Mouse (Mus musculus): ENCODE measurements around the gene Golga5. TPM values are rescaled to one million over a fixed set of nuclear protein-coding genes. Genes with fewer than 3 reads are reported as not detected.

The Golga5 gene
- 15.1 and 15.6 TPM in 2 replicates for polyA plus RNA-seq (2015; fragmentation: Nextera tagmentation; extraction: Ambion mirVana)

DNA sequence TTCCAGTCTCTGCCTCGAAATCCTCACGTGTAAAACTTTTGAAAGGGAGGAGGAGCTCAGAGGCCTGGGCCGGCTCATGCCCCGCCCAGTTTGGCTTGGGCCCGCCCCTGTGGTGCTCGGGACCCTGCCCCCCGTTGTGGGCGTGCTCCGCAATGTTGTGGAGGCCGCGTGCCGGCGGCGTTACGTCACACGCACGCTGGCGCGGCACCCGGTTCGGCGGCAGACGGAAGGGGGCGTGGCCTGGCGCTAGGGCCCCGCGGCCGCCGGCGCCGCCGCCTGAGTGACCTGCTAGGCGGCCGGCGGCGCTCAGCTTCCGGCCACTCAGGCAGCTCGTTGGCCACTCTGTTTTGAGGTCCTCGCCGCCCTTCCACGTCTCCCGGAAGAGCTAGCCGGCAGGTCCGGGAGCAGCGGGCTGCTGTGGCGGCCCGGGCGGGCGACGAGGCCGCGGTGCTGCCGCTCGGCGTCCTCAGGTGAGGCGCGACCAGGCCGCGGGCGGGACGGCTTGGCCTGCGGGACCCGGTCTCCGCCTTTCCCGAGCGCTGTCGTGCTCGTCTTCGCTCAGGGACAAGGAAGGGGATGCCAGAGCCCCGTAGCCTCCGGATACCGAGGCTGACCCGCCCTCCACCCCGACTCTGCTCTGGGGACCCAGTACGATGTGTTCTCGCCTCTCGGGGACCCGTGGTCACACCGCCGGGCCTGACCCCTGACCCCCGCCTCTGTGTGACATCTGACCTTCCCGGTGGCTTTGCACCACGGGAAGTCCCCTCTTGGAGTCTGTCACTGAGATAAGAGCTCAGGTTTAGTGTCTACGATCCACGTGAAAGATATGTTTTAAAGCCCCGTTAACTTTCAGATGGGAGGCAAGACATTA is at the start of gene Golga5:
Golga5 (plus strand) TSS at position 242 of the 871 bp plus-strand sequence.
- WGBS (ENCODE audit: insufficient replicate concordance) = under 1% methylated on average over 85 of the region's 86 CpGs
- peaks cover 14% of the 10 kb centered on the region for H3K36me3 ChIP-seq
- peak; percentile 98 for ATAC-seq (ENCODE audit: low read depth)
- H3K9me3 ChIP-seq (replicated peaks) = no peaks in the 10 kb centered on the region
- peak within 1 kb of the TSS; percentile 92 for H3K9ac ChIP-seq
- H3K4me1 ChIP-seq (replicated peaks) = peaks cover 14% of the 10 kb centered on the region
- no peaks in the 10 kb centered on the region for H3K27me3 ChIP-seq
- H3K4me2 ChIP-seq = peak within 1 kb of the TSS; percentile 87
- H3K27ac ChIP-seq = peak within 1 kb of the TSS; percentile 85
- DNase-seq = peak; percentile 97
- H3K4me3 ChIP-seq (replicated peaks) = peak within 1 kb of the TSS; percentile 95

GRCm38 (mm10) chr12:102419544-102419943 is 49.4 kb upstream of the Golga5 start:
- ATAC-seq (ENCODE audit: low read depth) = 0 out of 2 replicates have a peak, but pooled peaks have one; percentile 5

GRCm38 (mm10) chr12:102420168-102420890 is 48.6 kb upstream of the Golga5 start:
- 39% methylated on average over 10 of the region's 10 CpGs for WGBS (ENCODE audit: insufficient replicate concordance)
- Histone ChIP-seq H3K27me3 (no peaks in the 10 kb centered on the region), H3K4me3 (replicated peaks) (no peak overlapping the region), H3K4me2 (peak overlapping the region; percentile 23), H3K9me3 (replicated peaks) (no peaks in the 10 kb centered on the region), H3K36me3 (no peaks in the 10 kb centered on the region), H3K27ac (peak overlapping the region; percentile 66), H3K4me1 (replicated peaks) (peaks cover 53% of the 10 kb centered on the region), H3K9ac (no peak overlapping the region)
- ATAC-seq (ENCODE audit: low read depth) (peak; percentile 86), DNase-seq (peak; percentile 73)

More at GRCm38 (mm10) chr12:102419544-102419943, 49.4 kb upstream of the Golga5 start:
- peak; percentile 39 for DNase-seq
- no peaks in the 10 kb centered on the region for H3K36me3 ChIP-seq
- 46% methylated on average over 3 of the region's 3 CpGs for WGBS (ENCODE audit: insufficient replicate concordance)
- H3K27ac ChIP-seq = peak overlapping the region; percentile 66
- H3K27me3 ChIP-seq = no peaks in the 10 kb centered on the region
- no peaks in the 10 kb centered on the region for H3K9me3 ChIP-seq (replicated peaks)
- no peak overlapping the region for H3K9ac ChIP-seq
- peaks cover 46% of the 10 kb centered on the region for H3K4me1 ChIP-seq (replicated peaks)
- no peak overlapping the region for H3K4me3 ChIP-seq (replicated peaks)
- H3K4me2 ChIP-seq = no peak overlapping the region

- DNase-seq (no peak), ATAC-seq (ENCODE audit: low read depth) (no peak)
- 69% methylated on average over 6 of the region's 6 CpGs for WGBS (ENCODE audit: insufficient replicate concordance)
- peaks cover 58% of the 10 kb centered on the region for H3K4me1 ChIP-seq (replicated peaks)
- no peaks in the 10 kb centered on the region for H3K9me3 ChIP-seq (replicated peaks)
- H3K4me2 ChIP-seq = no peak overlapping the region
- H3K27me3 ChIP-seq = no peaks in the 10 kb centered on the region
- H3K27ac ChIP-seq = no peak overlapping the region
- no peaks in the 10 kb centered on the region for H3K36me3 ChIP-seq
- no peak overlapping the region for H3K9ac ChIP-seq
- no peak overlapping the region for H3K4me3 ChIP-seq (replicated peaks)
Observed at GRCm38 (mm10) chr12:102422065-102422464, 46.9 kb upstream of the Golga5 start.

DNA sequence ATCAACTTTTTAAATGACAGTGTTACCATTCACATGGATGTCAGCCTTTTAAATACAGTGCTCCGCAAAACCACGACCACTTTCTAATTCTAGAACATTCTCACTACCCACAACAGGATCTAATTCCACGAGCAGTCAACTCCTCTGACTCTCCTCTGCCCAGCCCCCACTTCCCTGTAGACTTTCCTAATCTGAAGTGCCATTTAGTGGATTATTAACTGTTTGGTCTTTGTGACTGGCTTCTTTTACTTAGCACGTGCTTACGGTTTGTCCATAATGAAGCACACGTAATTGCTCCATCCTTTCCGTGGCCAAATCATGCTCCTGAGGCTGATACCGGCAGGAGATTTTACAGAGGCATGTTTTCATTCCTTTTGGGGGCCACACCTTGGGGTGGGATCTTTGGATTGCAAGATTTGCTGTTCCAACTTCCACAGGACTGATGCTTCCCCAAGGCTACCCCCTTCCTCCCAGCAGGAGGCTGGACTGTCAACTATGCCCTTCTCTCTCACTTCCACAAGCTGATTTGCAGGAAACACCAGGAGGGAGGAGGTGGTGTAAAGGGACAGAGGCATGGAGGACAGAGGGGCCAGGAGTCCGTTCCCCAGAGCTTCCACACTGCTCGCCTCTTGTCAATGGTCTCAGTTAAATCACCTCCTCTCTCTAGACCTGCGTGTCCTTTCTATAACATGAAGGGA is 46.2 kb upstream of the Golga5 start:
- no peak overlapping the region for H3K4me2 ChIP-seq
- ATAC-seq (ENCODE audit: low read depth) (no peak), DNase-seq (no peak)
- no peaks in the 10 kb centered on the region for H3K36me3 ChIP-seq
- no peak overlapping the region for H3K27ac ChIP-seq
- no peaks in the 10 kb centered on the region for H3K27me3 ChIP-seq
- H3K4me1 ChIP-seq (replicated peaks) = peaks cover 57% of the 10 kb centered on the region
- H3K4me3 ChIP-seq (replicated peaks) = no peak overlapping the region
- no peak overlapping the region for H3K9ac ChIP-seq
- 67% methylated on average over 11 of the region's 11 CpGs for WGBS (ENCODE audit: insufficient replicate concordance)
- H3K9me3 ChIP-seq (replicated peaks) = no peaks in the 10 kb centered on the region

DNA sequence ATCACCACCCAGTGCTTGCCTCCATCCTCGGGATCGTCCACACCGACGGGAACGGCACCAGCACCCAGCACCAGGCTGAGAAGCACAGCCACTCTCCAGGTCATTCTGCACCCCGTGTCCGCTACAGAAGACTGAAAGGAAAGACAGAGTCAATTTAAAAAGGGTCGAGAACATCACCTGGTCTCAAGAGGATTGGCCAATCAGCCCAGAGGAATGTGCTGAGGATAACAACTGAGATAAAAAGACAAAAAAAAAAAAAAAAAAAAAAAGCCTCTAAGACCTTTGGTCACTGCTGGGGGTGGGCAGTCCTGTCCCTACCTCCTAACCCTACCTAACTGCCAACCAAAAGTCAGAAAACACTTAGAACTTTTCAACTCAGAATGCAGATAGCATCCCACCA is 45.3 kb upstream of the Golga5 start:
- 80% methylated on average over 8 of the region's 8 CpGs for WGBS (ENCODE audit: insufficient replicate concordance)
- H3K36me3 ChIP-seq = no peaks in the 10 kb centered on the region

DNA sequence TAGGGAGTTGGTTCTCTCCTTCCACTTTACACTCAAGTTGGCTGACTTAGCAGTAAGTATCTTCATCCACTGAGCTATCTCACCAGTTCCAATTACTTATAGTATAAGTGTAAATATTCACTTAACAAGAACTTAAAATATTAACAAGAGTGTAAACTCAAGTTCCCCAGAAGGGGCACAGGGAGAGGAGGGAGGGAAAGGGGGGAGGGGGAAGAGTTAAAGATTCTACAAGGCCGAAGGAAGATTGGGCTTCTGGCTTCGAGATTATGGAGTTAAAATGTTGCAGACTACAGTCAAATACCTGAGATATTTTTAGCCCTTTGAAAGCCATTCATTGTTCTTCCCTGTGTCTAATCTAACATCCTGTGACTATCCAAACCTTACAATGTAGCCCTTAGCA is 44.5 kb upstream of the Golga5 start:
- Histone ChIP-seq H3K4me1 (replicated peaks) (peaks cover 55% of the 10 kb centered on the region), H3K4me3 (replicated peaks) (no peak overlapping the region), H3K36me3 (no peaks in the 10 kb centered on the region), H3K27me3 (no peaks in the 10 kb centered on the region), H3K27ac (peak overlapping the region; percentile 30; the same call in 1 of the 2 replicates), H3K4me2 (no peak overlapping the region), H3K9me3 (replicated peaks) (no peaks in the 10 kb centered on the region), H3K9ac (no peak overlapping the region)
- ATAC-seq (ENCODE audit: low read depth) (no peak), DNase-seq (no peak)
- WGBS (ENCODE audit: insufficient replicate concordance) = 37% methylated on average over 2 of the region's 2 CpGs

More for the DNA sequence above, 45.3 kb upstream of the Golga5 start:
- no peaks in the 10 kb centered on the region for H3K27me3 ChIP-seq
- H3K4me1 ChIP-seq (replicated peaks) = peaks cover 57% of the 10 kb centered on the region
- no peak for DNase-seq
- H3K9ac ChIP-seq = no peak overlapping the region
- no peak for ATAC-seq (ENCODE audit: low read depth)
- H3K27ac ChIP-seq = no peak overlapping the region
- H3K9me3 ChIP-seq (replicated peaks) = no peaks in the 10 kb centered on the region
- H3K4me3 ChIP-seq (replicated peaks) = no peak overlapping the region
- H3K4me2 ChIP-seq = no peak overlapping the region

- WGBS (ENCODE audit: insufficient replicate concordance) = 68% methylated on average over 4 of the region's 4 CpGs
Observed at GRCm38 (mm10) chr12:102425048-102425578, 43.8 kb upstream of the Golga5 start.

DNA sequence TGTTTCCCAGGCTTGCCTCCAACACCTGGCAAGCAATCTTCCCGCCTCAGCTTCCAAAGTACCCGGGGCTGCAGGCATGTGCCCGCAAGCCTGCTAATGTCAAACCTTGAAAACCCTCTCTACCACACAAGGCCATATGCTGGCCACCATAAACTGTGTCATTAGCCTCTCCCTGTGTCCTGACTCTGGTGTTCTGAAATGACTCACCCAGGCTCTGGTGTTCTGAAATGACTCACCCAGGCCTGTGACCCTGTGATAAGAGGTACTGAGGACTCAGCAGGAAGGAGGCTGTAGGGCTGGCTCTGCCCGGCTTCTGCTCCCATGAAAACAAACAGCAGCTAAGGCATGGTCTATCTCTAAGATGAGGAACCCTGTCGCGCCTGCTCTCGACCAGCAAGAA is 42.6 kb upstream of the Golga5 start:
- no peaks in the 10 kb centered on the region for H3K9me3 ChIP-seq (replicated peaks)
- no peaks in the 10 kb centered on the region for H3K36me3 ChIP-seq
- WGBS (ENCODE audit: insufficient replicate concordance) = 31% methylated on average over 7 of the region's 7 CpGs
- no peak overlapping the region for H3K4me3 ChIP-seq (replicated peaks)
- H3K9ac ChIP-seq = peak overlapping the region; percentile 49; the same call in 1 of the 2 replicates
- peaks cover 56% of the 10 kb centered on the region for H3K4me1 ChIP-seq (replicated peaks)
- peak overlapping the region; percentile 82 for H3K27ac ChIP-seq
- peak overlapping the region; percentile 23; the same call in 1 of the 2 replicates for H3K4me2 ChIP-seq
- ATAC-seq (ENCODE audit: low read depth) (peak; percentile 99), DNase-seq (peak; percentile 77)
- no peaks in the 10 kb centered on the region for H3K27me3 ChIP-seq

More at GRCm38 (mm10) chr12:102425048-102425578, 43.8 kb upstream of the Golga5 start:
- H3K9ac ChIP-seq = no peak overlapping the region
- no peaks in the 10 kb centered on the region for H3K27me3 ChIP-seq
- peak overlapping the region; percentile 30 for H3K27ac ChIP-seq
- no peaks in the 10 kb centered on the region for H3K36me3 ChIP-seq
- no peak overlapping the region for H3K4me3 ChIP-seq (replicated peaks)
- no peaks in the 10 kb centered on the region for H3K9me3 ChIP-seq (replicated peaks)
- H3K4me2 ChIP-seq = no peak overlapping the region
- DNase-seq (no peak), ATAC-seq (ENCODE audit: low read depth) (no peak)
- peaks cover 54% of the 10 kb centered on the region for H3K4me1 ChIP-seq (replicated peaks)

- H3K27ac ChIP-seq = no peak overlapping the region
- peaks cover 41% of the 10 kb centered on the region for H3K4me1 ChIP-seq (replicated peaks)
- H3K4me2 ChIP-seq = no peak overlapping the region
- H3K4me3 ChIP-seq (replicated peaks) = no peak overlapping the region
- H3K9me3 ChIP-seq (replicated peaks) = no peaks in the 10 kb centered on the region
- no peak overlapping the region for H3K9ac ChIP-seq
- DNase-seq = no peak
- H3K36me3 ChIP-seq = no peaks in the 10 kb centered on the region
- H3K27me3 ChIP-seq = no peaks in the 10 kb centered on the region
- no peak for ATAC-seq (ENCODE audit: low read depth)
- WGBS (ENCODE audit: insufficient replicate concordance) = 68% methylated on average over 5 of the region's 5 CpGs
Observed at GRCm38 (mm10) chr12:102429656-102430055, 39.3 kb upstream of the Golga5 start.

Data from liver, embryonic 13.5 days (tissue).